Mouse (Mus musculus) heart, postnatal 25 days (tissue): Measurements from ENCODE around the gene Wdr47. TPM values are rescaled to one million over a fixed set of nuclear protein-coding genes. Genes with fewer than 3 reads are reported as not detected.

Experiments
- DNase-seq: peaks from one replicate; pipeline ENCODE4 v3.0.0; 2022; ENCODE audit warnings: low spot score
- intact Hi-C: fragments of 180-260 bp; cut with DNase I; formaldehyde crosslinking; loops from one replicate; pipeline ENCODE4 v1.15.1; 2025
- microRNA-seq: library from miRNA; unstranded; fragments of <30 nt; microRNA quantifications from one replicate; pipeline ENCODE4 v1.2.0, GENCODE M21; 2022
- total RNA-seq, 2 experiments: library from RNA; stranded (reverse); gene quantifications; 2 replicates each; pipeline ENCODE4 v1.2.3; 2021

Wdr47 gene
- total RNA-seq, 2 experiments from 2014 or later = 7.4 to 9.7 TPM

- no peak for DNase-seq
- intact Hi-C loops = no loop called here
Observed at GRCm38 (mm10) chr3:108689979-108690378, 98.9 kb downstream of the Wdr47 start.

- no peak for DNase-seq
- intact Hi-C loops = no loop called here
Observed at GRCm38 (mm10) chr3:108694321-108694720, 103.2 kb downstream of the Wdr47 start.

Small RNA genes within 50 kb of the gene (microRNA-seq; reads per million reads assigned to microRNA genes)
- gene Gm22860 = not detected

Other genes with a start within 250 kb of the Wdr47 start
- 10 to 100 TPM; 58.9 to 60.3 TPM for gene Mybphl, start 226.4 kb upstream of the Wdr47 start, total RNA-seq
- under 1 TPM; 0.16 to 0.45 TPM for gene Psrc1, start 207.4 kb upstream of the Wdr47 start, total RNA-seq
- gene Celsr2, start 175.7 kb upstream of the Wdr47 start, total RNA-seq = 1 to 10 TPM; 4.2 to 5.3 TPM
- gene Sars, start 146.1 kb upstream of the Wdr47 start, total RNA-seq = 10 to 100 TPM; 80.8 to 81.5 TPM
- not detected for gene 1700013F07Rik, start 57.1 kb upstream of the Wdr47 start, total RNA-seq
- gene 5330417C22Rik, start 54.7 kb upstream of the Wdr47 start, total RNA-seq = under 1 TPM; 0.05 to 0.17 TPM
- gene Tmem167b, start 28.8 kb upstream of the Wdr47 start, total RNA-seq = 10 to 100 TPM; 24.5 to 25.4 TPM
- gene Taf13, start 19.6 kb upstream of the Wdr47 start, total RNA-seq = 10 to 100 TPM; 16.4 to 17.0 TPM
- 10 to 100 TPM; 38.4 to 43.1 TPM for gene Clcc1, start 62.6 kb downstream of the Wdr47 start, total RNA-seq
- gene Gpsm2, start 131.0 kb downstream of the Wdr47 start, total RNA-seq = 1 to 10 TPM; 2.1 to 2.5 TPM
- not detected for gene Aknad1, start 148.4 kb downstream of the Wdr47 start, total RNA-seq
- 10 to 100 TPM; 23.4 to 23.9 TPM for gene Stxbp3, start 249.2 kb downstream of the Wdr47 start, total RNA-seq